Mouse (Mus musculus) c-Kit-negative CD71-positive TER-119-positive erythroid progenitor cells, embryonic 14.5 days (primary cell): ENCODE data around the gene Opa3.

Source experiments
- DNase-seq: peaks from one replicate; pipeline ENCODE4 v3.0.0-alpha.2; 2013; ENCODE audit warnings: low read depth, low spot score

Gene Opa3

DNA sequence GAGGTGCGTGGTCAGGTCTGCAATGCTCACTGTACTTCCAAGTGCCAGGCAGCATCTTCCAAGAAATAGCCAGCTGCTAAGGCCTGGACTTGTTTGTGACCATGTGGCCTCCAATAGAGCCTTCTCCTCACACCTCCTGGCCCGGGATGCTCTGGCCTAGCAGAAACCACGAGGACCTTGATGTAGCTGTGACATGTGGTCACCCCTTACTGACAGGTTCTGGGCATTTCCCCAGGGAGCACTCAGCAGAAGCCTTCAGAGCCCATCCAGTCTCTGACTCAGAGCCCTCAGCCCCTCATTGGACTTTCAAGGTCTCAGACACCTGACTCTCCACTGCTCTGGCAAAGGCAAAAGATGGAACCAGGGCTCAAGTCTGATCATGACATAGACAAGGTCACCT is 16.9 kb downstream of the Opa3 start:
- DNase-seq, result no peak

DNA sequence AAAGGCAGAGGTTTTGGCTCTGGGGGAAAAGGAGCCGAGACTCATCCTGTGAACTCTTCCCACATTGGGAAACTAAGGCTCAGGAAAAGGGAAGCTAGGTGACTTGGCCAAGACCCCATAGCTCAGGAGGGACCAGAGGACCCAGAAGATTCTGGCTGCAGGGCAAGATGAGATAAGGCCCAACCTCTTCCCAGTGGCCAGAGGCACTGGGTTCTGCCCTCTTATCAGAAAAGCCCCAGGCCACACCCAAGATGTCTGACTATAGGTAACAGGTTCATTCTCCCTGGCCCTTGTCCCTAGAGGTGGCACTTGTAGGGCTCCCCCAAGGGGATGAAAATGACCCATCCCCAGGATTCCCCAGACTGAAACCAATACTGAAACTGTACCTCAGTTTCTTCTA is 18.7 kb downstream of the Opa3 start:
- no peak for DNase-seq

DNA sequence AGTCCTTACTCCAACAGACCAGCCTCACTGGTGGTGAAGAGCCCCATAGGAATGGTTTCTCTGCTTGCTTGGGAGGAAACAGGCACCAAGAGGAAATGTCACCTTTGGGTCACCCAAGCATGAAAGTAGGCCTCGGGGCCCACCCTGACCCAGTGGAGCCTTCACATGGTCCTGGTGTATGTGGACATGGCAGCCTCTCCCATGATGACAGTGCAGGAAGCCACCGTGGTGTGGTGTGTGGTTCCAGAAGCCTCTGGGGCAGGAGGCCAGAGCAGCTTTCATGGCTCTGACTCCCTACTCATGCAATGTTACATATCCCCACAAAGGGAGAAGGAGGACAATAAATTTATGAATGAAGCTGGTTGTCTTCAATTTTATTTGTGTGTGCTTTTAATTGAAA is 19.4 kb downstream of the Opa3 start:
- DNase-seq, result no peak

DNA sequence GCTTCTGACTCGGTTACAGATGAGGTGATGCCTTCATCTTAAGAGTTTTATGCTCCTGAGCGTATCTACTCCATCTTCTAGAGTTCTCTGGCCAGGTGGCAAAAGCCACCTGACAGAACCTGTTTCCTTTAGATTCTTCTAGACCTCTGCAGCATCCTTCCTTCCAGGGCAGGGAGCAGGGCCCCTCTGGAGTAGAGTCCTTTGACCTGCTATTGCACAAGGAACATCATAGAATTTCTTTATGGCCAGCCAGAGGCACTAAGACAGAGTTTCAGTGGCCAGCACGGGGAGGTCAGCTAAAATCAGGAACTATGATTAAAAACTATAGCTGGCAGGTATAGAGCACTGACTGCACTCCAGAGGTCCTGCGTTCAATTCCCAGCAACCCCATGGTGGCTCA is 23.9 kb downstream of the Opa3 start:
- DNase-seq, result no peak

DNA sequence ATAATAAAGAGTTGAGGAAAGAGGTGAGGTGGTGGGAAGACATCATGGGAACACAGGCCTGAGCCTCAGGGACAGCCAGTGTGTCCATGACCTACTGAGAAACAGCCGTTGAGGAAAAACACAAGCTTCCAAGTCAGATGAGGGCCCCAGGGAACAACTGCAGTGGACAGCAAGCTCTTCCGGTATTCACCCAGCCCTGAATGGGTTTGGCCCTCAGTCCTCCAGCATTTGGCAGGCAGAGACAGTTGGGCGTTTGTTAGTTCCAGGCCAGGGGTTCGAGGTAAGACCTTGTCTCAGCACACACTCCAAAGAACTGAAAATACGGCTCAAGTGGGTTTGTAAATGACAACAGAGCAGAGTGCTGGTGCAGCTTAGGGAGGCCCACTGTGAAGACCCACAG is 25.3 kb downstream of the Opa3 start:
- no peak for DNase-seq

DNA sequence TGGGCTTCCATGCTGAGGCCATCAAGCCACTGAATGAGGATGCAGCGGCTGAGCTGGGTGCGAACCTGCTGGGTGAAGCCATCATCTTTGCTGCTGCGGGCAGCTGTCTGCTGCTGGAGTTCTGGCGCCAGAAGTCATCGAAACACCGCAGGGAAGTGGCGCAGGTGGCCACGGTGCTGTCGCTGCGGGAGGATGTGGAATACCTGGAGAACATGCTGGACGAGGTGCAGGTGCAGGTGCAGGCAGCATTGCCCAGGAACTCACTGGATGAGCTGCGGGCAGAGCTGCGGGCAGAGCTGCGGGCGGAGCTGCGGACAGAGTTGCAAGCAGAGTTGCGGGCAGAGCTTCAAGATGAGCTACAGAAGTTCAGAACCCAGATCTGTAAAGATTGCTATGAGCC is 27.3 kb downstream of the Opa3 start:
- no peak for DNase-seq

DNA sequence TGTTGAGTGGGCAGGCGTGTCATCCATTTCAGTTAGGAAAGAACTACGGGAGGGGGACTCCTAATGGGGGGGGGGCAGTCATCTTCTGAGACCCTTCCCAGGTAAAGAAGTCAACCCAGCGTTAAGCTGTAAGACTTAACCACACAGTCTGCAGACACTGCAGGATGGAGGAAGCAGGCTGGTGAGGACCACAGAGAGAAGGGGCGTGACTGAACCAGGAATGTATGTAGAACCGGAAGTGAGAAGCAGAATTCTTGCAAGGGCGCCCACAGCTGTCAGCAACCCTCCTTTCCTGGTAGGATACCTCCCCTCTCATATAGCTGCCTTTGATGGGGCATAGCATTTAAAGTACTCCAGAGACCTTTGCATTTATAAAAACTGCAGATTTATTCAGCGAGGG is 28.4 kb downstream of the Opa3 start:
- DNase-seq, result no peak

DNA sequence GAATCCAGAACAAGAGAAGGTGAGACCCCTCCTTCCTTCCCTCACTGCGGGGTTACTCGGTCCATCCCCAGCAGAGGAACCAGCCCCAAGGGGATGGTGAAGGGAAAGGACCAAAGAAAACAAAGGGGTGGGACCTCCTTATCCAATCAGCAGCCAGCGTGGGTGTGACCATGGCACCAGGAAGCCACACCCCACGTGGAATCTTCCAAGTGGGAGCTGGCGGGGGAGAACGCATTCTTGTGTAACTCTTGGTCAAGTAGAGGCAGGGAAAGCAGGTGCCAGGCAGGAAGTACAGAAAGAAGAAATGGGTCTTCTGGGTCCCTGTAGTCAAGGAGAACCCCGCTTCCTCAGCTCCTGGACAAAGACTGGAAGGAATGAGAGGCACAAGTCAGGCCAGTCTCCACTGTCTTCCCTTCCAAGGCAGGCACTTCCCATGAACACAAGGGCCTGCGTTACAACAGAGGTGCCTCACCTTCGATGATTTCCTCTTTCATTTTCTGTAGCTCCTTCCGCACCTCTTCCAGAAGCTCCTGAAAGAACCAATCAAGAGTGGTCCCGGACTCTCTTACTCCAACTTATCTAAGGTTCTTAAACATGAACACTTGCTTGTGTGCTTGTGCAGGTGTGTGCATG is 29.4 kb downstream of the Opa3 start:
- peak; percentile 89 for DNase-seq

DNA sequence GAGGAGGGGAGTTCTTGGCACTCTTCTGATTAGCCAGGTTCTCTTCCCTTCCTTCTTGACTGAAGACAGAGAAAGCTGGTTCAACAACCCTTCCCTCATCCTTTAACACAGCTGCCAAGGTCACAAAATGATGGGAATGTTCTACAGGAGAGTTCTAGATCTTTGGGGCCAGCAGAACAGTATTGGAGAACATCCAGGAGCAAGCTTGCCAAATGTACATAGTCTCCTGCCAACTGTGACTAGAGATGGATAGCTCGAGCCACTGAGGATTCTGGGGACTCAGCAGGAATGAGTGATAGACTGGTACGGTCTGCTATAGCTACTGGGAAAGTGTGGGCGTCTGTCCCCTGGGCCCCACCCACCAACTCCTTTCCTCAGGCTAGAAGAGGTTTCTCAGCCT is 30.2 kb downstream of the Opa3 start:
- no peak for DNase-seq

DNA sequence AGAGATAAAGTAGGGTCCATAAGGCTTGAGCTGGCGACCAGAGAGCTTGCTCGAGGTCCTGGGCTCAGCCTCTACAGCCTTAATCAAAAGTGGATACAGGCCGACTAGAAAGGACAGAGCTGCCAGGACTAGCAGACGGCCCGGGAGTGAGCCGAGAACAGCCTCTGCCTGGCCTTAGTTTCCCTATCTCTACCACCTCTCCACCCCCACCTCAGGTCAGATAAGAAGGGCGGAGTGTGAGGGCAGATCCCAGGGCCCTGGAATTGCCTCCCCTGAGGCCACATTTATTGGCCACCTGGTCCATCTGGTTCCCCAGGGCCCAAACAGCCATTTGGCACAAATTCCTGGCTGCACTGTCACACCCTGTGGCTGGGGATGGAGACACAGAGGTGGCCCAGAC is 37.0 kb downstream of the Opa3 start:
- DNase-seq, result no peak

DNA sequence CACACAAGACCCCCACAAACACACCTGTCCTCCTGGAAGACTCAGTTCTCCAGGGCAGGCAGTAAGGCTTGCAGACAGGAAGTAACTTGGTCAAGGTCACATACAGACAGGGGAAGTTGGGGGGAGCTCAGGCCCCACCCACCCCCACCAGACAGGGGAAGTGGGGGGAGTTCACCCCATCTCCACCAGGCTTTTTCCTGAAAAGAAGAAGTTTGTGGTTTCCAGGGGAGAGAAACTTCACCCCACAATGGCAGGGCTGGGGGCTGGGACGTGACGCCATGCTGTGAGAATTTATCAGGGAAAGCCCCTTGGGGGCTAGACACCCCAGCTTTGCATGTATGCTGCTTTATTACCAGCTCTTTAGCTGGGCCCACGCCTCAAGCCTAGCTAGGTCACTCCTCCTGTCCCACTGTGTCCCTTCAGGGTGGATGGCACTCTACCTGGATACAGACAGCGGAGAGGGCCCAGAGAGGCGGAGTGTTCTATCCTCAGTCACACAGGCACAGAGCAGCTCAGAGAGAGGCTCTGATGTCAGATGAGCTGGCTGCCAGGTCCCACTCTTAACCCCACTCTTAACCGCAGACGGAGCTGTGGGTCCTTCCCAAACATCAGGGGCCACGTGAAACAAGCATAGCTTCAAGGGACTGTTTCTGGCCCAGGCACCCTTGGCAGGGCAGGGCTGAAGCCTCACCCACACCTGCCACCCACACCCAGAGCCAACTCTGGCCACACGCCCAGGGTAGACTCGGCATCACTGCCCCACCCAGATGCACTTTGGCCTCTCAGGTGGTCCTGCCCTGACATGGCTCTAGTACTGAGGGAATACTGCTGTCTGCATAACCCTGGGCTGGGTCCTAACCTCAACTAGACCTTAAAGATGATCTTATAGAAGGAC is 38.0 kb downstream of the Opa3 start:
- DNase-seq, result no peak

DNA sequence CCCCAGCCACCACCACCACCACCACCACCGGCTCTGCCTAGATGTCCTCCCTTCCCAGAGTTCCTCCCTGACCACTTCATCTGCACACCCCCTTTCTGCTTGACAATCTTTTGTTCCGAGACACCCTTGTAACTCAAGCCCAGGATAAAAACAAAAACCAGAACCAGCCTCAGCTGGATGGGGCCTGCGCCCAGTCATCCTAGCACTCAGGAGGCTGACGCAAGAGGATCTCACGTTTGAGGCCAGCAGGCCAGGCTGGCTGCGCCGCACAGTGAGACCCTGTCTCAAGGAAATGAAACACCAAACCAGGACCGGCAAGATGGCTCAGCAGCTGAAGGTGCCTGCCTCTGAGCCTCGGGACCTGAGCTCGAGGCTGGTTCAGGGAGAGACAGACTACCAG is 38.9 kb downstream of the Opa3 start:
- no peak for DNase-seq

DNA sequence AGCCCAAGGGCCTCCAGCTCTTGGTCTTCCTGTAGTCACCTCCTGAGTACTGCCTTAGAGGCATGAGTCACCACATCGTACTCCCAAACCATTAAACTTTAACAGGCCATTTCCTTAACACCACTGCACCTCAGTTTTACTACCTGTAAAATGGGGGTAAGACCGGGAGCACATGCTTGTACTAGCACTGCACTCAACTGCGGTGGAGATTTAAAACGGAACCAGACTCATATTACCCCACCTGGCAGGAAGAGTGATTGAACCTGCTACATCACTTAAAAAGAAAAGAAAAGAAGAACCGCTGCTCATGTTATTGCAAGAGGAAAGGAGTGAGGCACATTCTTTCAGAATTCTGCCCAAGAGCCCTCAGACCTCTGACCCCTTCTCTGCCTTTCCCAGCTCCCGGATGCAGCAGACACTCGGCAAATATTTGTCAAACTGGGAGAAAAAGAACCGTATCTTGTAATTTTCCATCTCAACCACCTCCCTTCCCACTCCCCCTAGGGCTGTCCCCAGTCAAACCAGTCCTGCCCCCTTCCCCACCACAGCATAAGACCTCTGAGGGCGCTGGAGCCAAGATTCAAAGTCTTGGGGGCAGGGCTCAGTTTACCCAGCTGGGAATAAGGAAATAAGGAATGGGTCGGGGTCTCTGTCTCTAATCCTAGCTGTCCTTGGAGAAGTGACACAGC is 41.0 kb downstream of the Opa3 start:
- DNase-seq, result no peak

DNA sequence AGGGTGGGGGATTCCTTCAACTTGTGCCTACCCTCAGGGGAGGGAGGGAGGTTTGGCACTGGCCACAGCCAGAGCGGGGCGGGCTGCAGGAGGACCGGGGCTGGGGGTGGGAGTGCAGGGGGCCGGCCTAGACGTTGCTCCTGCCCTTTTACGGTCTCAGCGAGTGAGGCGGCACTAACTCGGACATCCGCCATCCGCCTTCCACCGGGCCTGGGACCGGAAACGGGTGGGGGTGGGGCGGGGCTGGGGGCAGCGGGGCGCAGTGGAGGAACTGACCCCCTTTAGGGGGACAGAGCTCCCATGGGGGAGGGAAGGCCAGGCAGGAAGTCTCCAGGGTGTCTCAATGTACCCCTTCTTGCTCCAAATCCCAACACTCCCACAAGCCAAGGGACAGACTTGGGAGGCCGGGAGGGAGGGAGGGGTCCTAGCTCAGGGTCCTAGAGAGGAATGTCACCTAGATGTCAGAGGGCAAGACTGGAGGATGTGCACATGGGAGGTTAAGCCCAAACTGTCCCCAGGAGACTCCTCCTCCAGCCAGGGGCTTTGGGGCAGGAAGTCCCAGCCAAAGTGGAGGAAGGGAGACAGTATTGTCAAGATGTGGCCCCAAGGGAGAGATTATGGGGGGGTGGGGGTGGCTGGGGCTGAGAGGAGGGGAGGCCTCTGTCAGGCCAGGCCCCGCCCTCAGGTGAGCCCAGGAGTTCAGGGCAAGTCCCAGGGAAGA is 41.7 kb downstream of the Opa3 start:
- no peak for DNase-seq

DNA sequence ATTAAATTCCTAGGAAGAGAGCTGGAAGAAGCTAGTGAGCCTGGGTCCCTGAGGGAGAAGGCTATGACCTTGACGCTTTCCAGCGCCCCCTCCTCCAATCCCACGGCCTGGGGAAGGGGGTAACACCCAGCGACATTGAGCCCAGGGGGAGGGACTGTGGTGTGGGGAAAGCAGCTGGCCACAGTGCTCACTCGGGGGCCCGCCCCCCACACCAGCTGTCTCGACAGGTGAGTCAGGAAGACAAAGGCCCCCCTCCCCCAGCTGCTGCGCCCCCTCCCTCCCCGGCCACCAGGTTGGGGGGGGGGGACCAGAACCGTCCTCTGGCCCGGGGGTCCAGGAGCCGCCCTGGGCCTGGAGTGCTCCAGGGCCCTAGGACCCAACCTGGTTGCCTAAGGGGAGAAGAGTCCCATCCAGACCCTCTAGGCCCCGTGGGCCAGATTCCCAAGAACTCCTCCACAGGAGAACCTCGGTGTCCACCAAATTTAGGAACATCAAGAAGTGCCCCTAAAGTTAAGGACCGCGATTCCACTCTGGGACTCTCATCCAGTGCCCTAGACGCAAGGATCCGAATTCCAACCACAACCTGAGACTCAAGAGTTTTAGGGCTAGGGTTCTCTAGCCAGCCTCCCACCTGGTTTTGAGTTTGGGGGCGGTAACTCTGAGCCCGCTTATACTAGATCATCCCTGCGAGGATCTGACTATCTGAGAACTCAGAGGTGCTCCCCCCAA is 42.5 kb downstream of the Opa3 start:
- DNase-seq, result no peak

DNA sequence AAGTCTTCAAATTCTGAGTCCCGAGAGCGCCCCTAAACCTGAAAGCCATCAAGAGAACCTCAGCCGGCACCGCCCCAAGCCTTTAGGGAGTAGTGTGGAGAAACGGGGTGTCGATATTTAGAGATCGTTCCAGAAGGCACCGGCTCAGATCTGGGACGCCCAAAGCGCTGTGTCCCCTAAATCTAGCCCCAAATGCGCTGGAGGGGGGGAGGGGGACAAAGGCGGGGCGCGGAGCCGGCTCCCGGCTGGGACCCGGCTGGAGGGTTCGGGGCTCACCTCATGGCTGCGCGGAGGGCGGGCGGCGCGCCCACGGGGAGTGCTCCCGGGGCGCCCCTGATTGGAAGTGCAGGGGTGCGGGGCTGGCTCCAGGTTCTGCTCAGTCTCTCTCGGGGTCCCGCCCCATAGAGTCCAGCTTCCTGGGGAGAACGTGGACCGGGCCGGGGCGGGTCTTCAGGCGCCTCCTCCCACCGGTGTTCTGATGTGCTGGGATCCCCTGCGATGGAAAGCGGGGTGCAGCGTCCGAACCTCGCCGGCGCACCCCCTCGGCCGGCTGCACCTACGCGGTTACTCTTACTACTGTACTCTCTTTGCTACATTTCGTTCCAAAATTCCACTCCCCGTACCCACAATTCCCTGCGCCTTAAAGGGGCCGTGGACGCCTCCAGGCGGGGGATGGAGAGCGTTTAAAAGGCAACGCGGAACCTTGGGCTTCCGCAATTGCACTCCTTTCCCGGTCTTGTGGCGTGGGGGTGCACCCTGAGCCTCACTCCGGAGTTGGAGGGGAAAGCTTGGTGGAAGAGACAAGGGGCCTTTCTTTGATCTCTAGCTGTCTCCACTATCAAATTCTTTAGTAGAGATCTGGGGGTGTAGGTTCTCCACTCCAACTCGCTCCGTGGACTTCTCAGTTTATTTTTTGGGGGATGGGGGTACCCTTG is 43.4 kb downstream of the Opa3 start, which contains the start of gene Vasp:
TSS of gene Vasp (minus strand) at position 580 of the 935 bp plus-strand sequence.
- DNase-seq, result peak; percentile 74

DNA sequence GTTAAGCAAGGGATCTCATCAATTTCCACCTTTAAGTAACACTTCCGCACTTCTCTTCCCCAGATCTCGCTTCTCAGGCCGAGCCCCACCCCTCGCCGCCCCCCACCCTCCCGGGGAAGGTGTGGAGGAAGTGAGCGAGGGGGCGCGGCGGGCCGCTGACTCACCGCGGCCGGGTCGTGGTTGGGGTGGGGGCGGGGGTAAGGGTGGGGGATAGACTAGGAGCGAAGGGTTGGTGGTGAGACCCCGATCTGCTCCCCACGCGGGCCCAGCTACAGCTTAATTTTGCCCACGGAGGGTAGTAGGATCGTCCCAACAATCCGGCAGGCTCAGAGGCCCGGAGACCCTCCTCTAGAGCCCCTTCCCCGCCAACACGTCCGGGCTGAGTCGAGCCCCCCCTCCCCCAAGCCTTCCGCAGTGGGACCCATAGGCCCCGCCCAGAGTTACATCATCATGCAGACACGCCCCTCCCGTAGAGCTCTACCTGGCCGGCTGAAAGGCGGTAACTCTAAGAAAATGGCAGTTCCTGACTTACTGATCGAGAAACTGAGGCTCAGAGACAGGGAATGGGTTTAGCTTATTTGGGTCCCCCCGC is 44.1 kb downstream of the Opa3 start:
- DNase-seq, result no peak

DNA sequence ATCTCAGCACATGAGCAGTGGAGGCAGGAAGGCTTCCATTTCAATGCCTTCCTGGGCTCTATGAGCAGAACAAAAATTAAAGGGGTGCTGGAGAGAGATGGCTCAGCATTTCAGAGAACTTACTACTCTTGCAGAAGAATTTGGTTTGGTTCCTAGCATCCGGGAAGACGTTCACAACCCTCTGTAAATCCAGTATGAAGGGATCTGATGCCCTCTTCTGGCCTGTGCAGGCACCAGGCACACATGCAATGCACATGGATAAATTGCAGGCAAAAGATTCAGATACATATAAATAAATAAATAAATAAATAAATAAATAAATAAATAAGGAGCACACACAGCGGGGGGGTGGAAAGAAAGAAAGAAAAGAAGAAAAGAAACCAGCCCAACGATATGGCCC is 48.1 kb downstream of the Opa3 start:
- no peak for DNase-seq

DNA sequence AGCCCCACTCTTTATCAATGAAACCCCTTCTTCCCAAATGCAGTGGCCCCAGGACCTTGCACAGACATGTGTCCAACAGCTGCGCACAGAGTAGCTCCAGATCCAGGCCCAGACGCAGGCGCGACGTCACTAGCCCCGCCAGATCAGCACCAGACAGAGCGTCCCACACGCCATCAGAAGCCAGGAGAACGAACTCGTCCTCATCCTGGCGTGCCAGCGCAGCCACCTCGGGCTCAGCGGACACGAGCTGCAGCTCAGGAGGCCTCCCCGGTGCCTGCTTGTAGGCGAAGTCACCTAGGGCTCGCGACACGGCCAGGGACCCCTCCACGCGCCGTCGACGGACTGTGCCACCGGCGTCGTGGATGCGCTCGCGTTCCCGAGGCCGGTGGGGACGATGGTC is 50.9 kb downstream of the Opa3 start:
- no peak for DNase-seq

DNA sequence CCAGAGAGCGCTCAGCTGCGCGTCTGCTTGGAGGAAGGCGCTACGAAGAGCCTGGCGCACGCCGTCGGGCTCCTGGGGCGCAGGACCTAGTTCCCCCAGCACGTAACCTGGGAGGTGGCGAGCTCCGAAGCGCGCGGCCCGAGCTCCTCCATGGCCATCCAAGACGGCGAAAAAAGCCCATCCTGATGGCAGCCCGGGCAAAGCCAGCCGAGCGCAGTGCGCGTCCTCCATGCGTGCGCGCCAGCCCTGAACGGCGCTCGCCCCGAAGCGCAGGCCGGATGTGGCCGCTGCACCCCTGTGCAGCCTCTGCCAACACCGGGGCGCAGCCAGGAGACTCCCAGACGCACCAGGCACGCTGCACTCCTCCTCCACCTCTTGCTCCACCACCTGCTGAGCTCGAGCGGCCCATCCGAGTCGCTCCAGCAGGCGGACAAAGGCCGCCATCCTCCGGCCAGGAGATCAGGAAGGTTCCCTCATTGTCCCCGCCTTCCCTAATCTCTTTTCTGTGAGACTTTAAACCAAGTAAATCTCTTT is 51.5 kb downstream of the Opa3 start, which contains the start of gene Ppm1n:
TSS of gene Ppm1n (minus strand) at position 484 of the 534 bp plus-strand sequence.
- no peak for DNase-seq
